Mouse (Mus musculus) G1E (cell line): ENCODE measurements around the gene Ipo13. TPM values are rescaled to one million over a fixed set of nuclear protein-coding genes. Genes with fewer than 3 reads are reported as not detected.

Experiments used
- ATAC-seq: 2 replicates; pipeline ENCODE4 v1.8.0; 2016; ENCODE audit warnings: mild to moderate bottlenecking; ENCODE audit not compliant: insufficient number of reproducible peaks, poor library complexity, low FRiP score, severe bottlenecking; ENCODE audit errors: extremely low read depth
- DNase-seq: peaks from one replicate; pipeline ENCODE4 v3.0.0; 2012; ENCODE audit warnings: low spot score
- H3K27me3 ChIP-seq: 2 replicates; pipeline ENCODE4 v1.6.1; 2012; ENCODE audit warnings: mild to moderate bottlenecking, low read length, inconsistent platforms; ENCODE audit not compliant: insufficient read depth
- H3K36me3 ChIP-seq: replicated peaks from 2 replicates; pipeline ENCODE3; 2012; ENCODE audit warnings: mild to moderate bottlenecking, inconsistent platforms
- H3K4me1 ChIP-seq: 2 replicates; pipeline ENCODE4 v1.6.1; 2012; ENCODE audit warnings: low read depth, low read length, inconsistent platforms, mixed read lengths; ENCODE audit not compliant: insufficient read depth
- H3K4me3 ChIP-seq: 2 replicates; pipeline ENCODE4 v1.5.1; 2012; ENCODE audit warnings: low read depth, mild to moderate bottlenecking, inconsistent platforms, low read length, moderate library complexity, mixed read lengths
- H3K9me3 ChIP-seq: replicated peaks from 2 replicates; pipeline ENCODE4 v1.6.1; 2012; ENCODE audit warnings: inconsistent platforms
- CTCF ChIP-seq: IDR thresholded peaks from 2 replicates; pipeline ENCODE4 v1.5.1; 2012; ENCODE audit warnings: low read depth, low read length, inconsistent platforms, mixed read lengths
- GATA1 ChIP-seq: IDR thresholded peaks from 2 replicates; pipeline ENCODE4 v1.6.1; 2012; ENCODE audit warnings: borderline replicate concordance, low read length, inconsistent platforms, mixed read lengths
- GATA2 ChIP-seq: IDR thresholded peaks from 2 replicates; pipeline ENCODE4 v1.6.1; 2012; ENCODE audit warnings: low read depth, low read length, inconsistent platforms, borderline replicate concordance
- POLR2AphosphoS5 ChIP-seq: IDR thresholded peaks from 2 replicates; pipeline ENCODE4 v1.6.1; 2012; ENCODE audit warnings: low read depth, low read length, inconsistent platforms; ENCODE audit not compliant: insufficient replicate concordance
- TAL1 ChIP-seq: conservative IDR thresholded peaks from 2 replicates; pipeline ENCODE4 v1.6.1; 2012; ENCODE audit warnings: low read depth, low read length, inconsistent platforms, mixed read lengths
- polyA plus RNA-seq: library from polyadenylated mRNA; stranded (reverse); fragments of >175 nt; gene quantifications from 2 replicates; pipeline ENCODE4 v1.2.3, GENCODE M21; 2012
- total RNA-seq, 2 experiments: library from RNA; stranded (forward) in 1 of 2; stranded (reverse) in 1 of 2; fragments of 200-1000 nt in 1 of 2; fragments of >200 nt in 1 of 2; fragmentation: Nextera tagmentation in 1 of 2; gene quantifications; 2 replicates each; pipeline ENCODE4 v1.2.3; 2014 to 2017

Gene Ipo13
- total and polyA plus RNA-seq, 3 experiments: 8.9 to 25.1 (median 18.8) TPM

GRCm38 (mm10) chr4:117894601-117895000, 20.2 kb downstream of the Ipo13 start:
- Histone ChIP-seq H3K27me3 (no peaks in the 10 kb centered on the region), H3K4me3 (no peak overlapping the region), H3K4me1 (peaks cover 24% of the 10 kb centered on the region), H3K9me3 (no peaks in the 10 kb centered on the region), H3K36me3 (peaks cover 77% of the 10 kb centered on the region)
- DNase-seq (no peak), ATAC-seq (no peak)
- no peak for TF ChIP-seq POLR2AphosphoS5
- no peak for TF ChIP-seq TAL1
- TF ChIP-seq GATA2: no peak
- no peak for TF ChIP-seq CTCF
- no peak for TF ChIP-seq GATA1

DNA sequence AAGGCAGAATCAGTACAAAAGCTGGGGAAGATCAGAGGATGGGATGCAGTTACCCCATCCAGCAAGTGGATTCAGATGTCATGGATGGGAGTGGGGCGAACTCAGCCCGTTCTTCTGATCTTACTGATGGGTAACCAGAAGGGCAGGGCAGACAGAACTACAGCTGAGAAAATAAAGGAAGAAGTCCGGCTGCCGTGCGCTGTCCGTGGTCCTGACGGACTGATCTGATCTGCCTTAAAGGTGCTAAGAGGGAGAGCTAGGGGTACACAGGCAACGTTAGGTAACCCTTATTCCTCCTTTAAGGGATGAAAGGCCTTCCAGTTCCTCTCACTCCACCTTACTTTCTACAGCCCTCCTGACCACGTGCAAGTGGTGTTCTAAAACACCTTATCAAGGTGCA, 21.4 kb downstream of the Ipo13 start:
- ATAC-seq (no peak), DNase-seq (peak; percentile 45)
- Histone ChIP-seq H3K4me1 (peaks cover 28% of the 10 kb centered on the region), H3K36me3 (peaks cover 76% of the 10 kb centered on the region), H3K9me3 (no peaks in the 10 kb centered on the region), H3K27me3 (no peaks in the 10 kb centered on the region), H3K4me3 (no peak overlapping the region)
- TF ChIP-seq POLR2AphosphoS5 (no peak), GATA1 (no peak), TAL1 (no peak), CTCF (no peak)

DNA sequence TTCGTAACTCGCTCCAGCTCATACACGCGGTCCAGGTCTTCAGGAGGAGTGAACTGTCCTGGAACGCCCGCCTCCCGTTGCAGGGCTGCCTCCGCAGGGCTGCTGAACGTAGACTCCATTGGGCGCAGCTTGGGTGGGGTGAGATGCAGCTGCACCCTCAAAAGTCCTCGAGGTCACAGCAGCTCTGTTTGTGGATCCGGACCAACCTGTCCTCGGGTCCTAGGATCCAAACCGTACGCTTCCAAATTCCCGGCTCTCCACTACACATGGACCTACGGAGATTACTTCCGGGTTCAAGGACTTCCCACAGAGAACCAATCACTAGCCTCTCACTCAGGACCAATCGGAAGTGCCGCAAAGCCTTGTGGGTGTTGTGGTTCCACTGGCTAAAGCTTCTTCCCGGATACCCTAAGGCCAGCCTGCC, 23.0 kb downstream of the Ipo13 start, which contains the start of gene Dph2:
Gene Dph2, minus strand, starts transcription at position 295 of the 424 bp plus-strand sequence.
- Histone ChIP-seq H3K4me1 (peaks cover 36% of the 10 kb centered on the region), H3K4me3 (peak within 1 kb of the TSS; percentile 89), H3K36me3 (peaks cover 67% of the 10 kb centered on the region), H3K27me3 (no peaks in the 10 kb centered on the region), H3K9me3 (no peaks in the 10 kb centered on the region)
- ATAC-seq (peak; percentile 87), DNase-seq (peak; percentile 99)
- no peak for TF ChIP-seq GATA1
- no peak for TF ChIP-seq CTCF
- TF ChIP-seq POLR2AphosphoS5: no peak
- no peak for TF ChIP-seq TAL1
- TF ChIP-seq GATA2: no peak

- H3K4me1 ChIP-seq: peaks cover 44% of the 10 kb centered on the region
- H3K36me3 ChIP-seq: peaks cover 63% of the 10 kb centered on the region
- H3K9me3 ChIP-seq: no peaks in the 10 kb centered on the region
- TF ChIP-seq POLR2AphosphoS5 (no peak), GATA1 (no peak), CTCF (no peak), TAL1 (no peak), GATA2 (no peak)
- DNase-seq (no peak), ATAC-seq (no peak)
- no peaks in the 10 kb centered on the region for H3K27me3 ChIP-seq
- H3K4me3 ChIP-seq: peak overlapping the region; percentile 89
Measured at GRCm38 (mm10) chr4:117890750-117891149, 24.0 kb downstream of the Ipo13 start.

- DNase-seq: no peak
- TF ChIP-seq POLR2AphosphoS5: no peak
- no peak for TF ChIP-seq GATA2
- TF ChIP-seq TAL1: no peak
- TF ChIP-seq GATA1: no peak
- Histone ChIP-seq H3K36me3 (peaks cover 63% of the 10 kb centered on the region), H3K27me3 (no peaks in the 10 kb centered on the region), H3K9me3 (no peaks in the 10 kb centered on the region), H3K4me1 (peaks cover 51% of the 10 kb centered on the region), H3K4me3 (no peak overlapping the region)
- ATAC-seq: no peak
Measured at GRCm38 (mm10) chr4:117890031-117890430, 24.8 kb downstream of the Ipo13 start.

- H3K4me1 ChIP-seq: peaks cover 56% of the 10 kb centered on the region
Measured at GRCm38 (mm10) chr4:117889471-117889870, 25.3 kb downstream of the Ipo13 start.

More at GRCm38 (mm10) chr4:117889471-117889870, 25.3 kb downstream of the Ipo13 start:
- ATAC-seq (no peak), DNase-seq (no peak)
- Histone ChIP-seq H3K36me3 (peaks cover 63% of the 10 kb centered on the region), H3K9me3 (no peaks in the 10 kb centered on the region), H3K4me3 (no peak overlapping the region), H3K27me3 (no peaks in the 10 kb centered on the region)
- TF ChIP-seq GATA2: no peak
- TF ChIP-seq POLR2AphosphoS5: no peak
- no peak for TF ChIP-seq CTCF
- TF ChIP-seq TAL1: no peak
- TF ChIP-seq GATA1: no peak
